Mouse (Mus musculus) heart, postnatal 10 days (tissue): Measurements from ENCODE around the gene Psmb11. TPM values are rescaled to one million over a fixed set of nuclear protein-coding genes. Genes with fewer than 3 reads are reported as not detected.

Experiments used
- DNase-seq, 2 experiments: peaks; one replicate each; pipeline ENCODE4 v3.0.0; 2021
- intact Hi-C: fragments of 180-260 bp; cut with DNase I; formaldehyde crosslinking; loops from one replicate; pipeline ENCODE4 v1.15.1; 2025
- microRNA-seq, 2 experiments: library from miRNA; unstranded; fragments of <30 nt; microRNA quantifications; one replicate each; pipeline ENCODE4 v1.2.0; 2022
- total RNA-seq, 2 experiments: library from RNA; stranded (reverse); gene quantifications; 2 replicates each; pipeline ENCODE4 v1.2.3; 2021

The Psmb11 gene
- total RNA-seq, 2 experiments from 2014 or later = not detected

DNA sequence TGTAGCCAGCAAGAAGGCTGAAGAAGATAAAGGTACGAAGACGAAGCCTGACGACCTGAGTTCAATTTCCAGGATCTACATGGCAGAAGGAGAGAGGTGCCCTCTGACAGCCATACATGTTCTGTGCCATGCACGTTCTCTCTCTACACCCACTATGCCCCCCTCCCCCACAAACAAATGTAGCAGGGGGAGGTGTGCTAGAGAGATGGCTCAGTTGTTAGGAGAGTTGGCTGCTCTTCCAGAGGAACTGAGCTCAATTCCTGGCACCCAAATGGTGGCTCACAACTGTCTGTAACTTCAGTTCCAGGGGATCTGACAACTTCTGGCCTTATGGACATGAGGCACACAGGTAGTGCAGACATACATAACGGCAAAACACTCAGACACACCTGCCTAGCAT, 55.1 kb downstream of the Psmb11 start:
- intact Hi-C loops = no loop called here
- no peak for DNase-seq

DNA sequence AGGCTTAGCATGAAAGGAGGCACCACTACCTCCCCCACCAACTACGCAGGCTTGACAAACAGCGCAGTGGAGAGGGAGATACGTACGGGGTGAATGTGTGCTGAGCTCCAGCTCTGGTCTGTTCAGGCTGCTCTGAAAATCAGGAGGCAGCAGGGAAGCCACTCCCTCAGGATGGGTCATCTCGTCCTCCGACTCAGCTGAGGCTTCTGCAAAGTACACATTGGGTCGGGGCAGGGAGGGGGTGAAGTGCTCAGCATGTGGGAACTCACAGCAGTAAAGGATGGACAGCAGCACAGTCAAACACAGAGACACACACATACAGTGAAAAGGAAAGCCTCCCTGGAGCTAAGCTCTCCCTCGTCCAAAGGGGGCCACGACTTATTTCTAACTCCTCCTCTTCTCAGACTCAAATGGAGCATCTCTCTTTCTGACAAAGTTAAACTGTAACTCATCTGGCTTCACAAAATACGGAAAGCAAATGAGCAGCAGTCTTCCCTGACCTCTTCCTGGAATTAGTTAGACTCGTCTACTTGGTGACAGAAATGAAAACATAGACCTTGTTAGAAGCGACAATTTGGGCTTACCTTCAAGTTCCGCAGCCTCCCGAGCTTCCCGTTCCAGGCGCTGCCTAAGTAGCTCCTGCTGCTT, 57.5 kb downstream of the Psmb11 start:
- no peak for DNase-seq
- intact Hi-C loops = no loop called here

Small RNA genes lying within 50 kb of the gene (microRNA-seq; reads per million reads assigned to microRNA genes)
- 0 reads per million in 2 experiments for gene Mir686
- 0.35 to 0.47 reads per million in 2 experiments for gene Mir6948

Other genes starting within 250 kb of the Psmb11 start
- 1 to 10 TPM; 6.6 to 8.1 TPM for gene Slc7a7, start 203.7 kb upstream of the Psmb11 start, total RNA-seq
- 100 to 1,000 TPM; 143 to 155 TPM for gene Mrpl52, start 194.5 kb upstream of the Psmb11 start, total RNA-seq
- gene Mmp14, start 189.8 kb upstream of the Psmb11 start, total RNA-seq = 100 to 1,000 TPM; 106 to 116 TPM
- gene Lrp10, start 157.3 kb upstream of the Psmb11 start, total RNA-seq = 10 to 100 TPM; 87.9 to 91.3 TPM
- gene Rem2, start 145.3 kb upstream of the Psmb11 start, total RNA-seq = not detected
- gene Prmt5, start 103.9 kb upstream of the Psmb11 start, total RNA-seq = 10 to 100 TPM; 32.9 to 38.2 TPM
- 10 to 100 TPM; 15.0 to 15.8 TPM for gene Haus4, start 66.8 kb upstream of the Psmb11 start, total RNA-seq
- 10 to 100 TPM; 14.5 to 16.0 TPM for gene Ajuba, start 43.9 kb upstream of the Psmb11 start, total RNA-seq
- 1 to 10 TPM; 4.2 to 4.9 TPM for gene 4931414P19Rik, start 15.4 kb upstream of the Psmb11 start, total RNA-seq
- 100 to 1,000 TPM; 206 to 207 TPM for gene Psmb5, start 3.4 kb upstream of the Psmb11 start, total RNA-seq
- gene Gm17606, start 19.5 kb downstream of the Psmb11 start, total RNA-seq = not detected
- 1 to 10 TPM; 1.3 TPM for gene Cdh24, start 19.9 kb downstream of the Psmb11 start, total RNA-seq
- 10 to 100 TPM; 19.8 to 21.9 TPM for gene 1700123O20Rik, start 64.8 kb downstream of the Psmb11 start, total RNA-seq
- gene Acin1, start 65.5 kb downstream of the Psmb11 start, total RNA-seq = 100 to 1,000 TPM; 104 to 114 TPM
- gene Gm29776, start 77.4 kb downstream of the Psmb11 start, total RNA-seq = under 1 TPM; 0.10 TPM
- not detected for gene Cebpe, start 90.7 kb downstream of the Psmb11 start, total RNA-seq
- 1 to 10 TPM; 2.4 to 3.6 TPM for gene Slc7a8, start 160.5 kb downstream of the Psmb11 start, total RNA-seq
- gene Rnf212b, start 192.7 kb downstream of the Psmb11 start, total RNA-seq = not detected
- 10 to 100 TPM in 1 of 2 experiments, 1 to 10 TPM in 1; 8.7 to 11.2 TPM for gene Homez, start 249.5 kb downstream of the Psmb11 start, total RNA-seq